Mouse (Mus musculus) stomach, embryonic 16.5 days (tissue): ENCODE results near the gene Popdc2. TPM values are rescaled to one million over a fixed set of nuclear protein-coding genes. Genes with fewer than 3 reads are reported as not detected.

Experiments used
- ATAC-seq: fragments of 200-750 bp; cut with Nextera tagmentation; 2 replicates; pipeline ENCODE4 v1.8.0; 2017; ENCODE audit warnings: moderate number of reproducible peaks, moderate TSS enrichment; ENCODE audit not compliant: insufficient read depth, low FRiP score
- H3K27ac ChIP-seq: fragments of 300-500 bp; sonication (generic); 2 replicates; pipeline ENCODE4 v1.5.1; 2014; ENCODE audit warnings: low read length
- H3K27me3 ChIP-seq: fragments of 300-500 bp; sonication (generic); 2 replicates; pipeline ENCODE4 v1.6.1; 2014; ENCODE audit warnings: low read length, control low read depth, mixed read lengths; ENCODE audit not compliant: control insufficient read depth, insufficient read depth
- H3K36me3 ChIP-seq: fragments of 300-500 bp; sonication (generic); 2 replicates; pipeline ENCODE4 v1.6.1; 2014; ENCODE audit warnings: low read length; ENCODE audit not compliant: control insufficient read depth, insufficient read depth
- H3K4me1 ChIP-seq: fragments of 300-500 bp; sonication (generic); 2 replicates; pipeline ENCODE4 v1.6.1; 2014; ENCODE audit warnings: low read length, control low read depth, mixed read lengths; ENCODE audit not compliant: control insufficient read depth, insufficient read depth
- H3K4me2 ChIP-seq: fragments of 300-500 bp; sonication (generic); 2 replicates; pipeline ENCODE4 v1.6.1; 2014; ENCODE audit warnings: low read depth, low read length, mixed read lengths
- H3K4me3 ChIP-seq: fragments of 300-500 bp; sonication (generic); replicated peaks from 2 replicates; pipeline ENCODE4 v1.5.1; 2014; ENCODE audit warnings: mild to moderate bottlenecking, low read length
- H3K9ac ChIP-seq: fragments of 300-500 bp; sonication (generic); 2 replicates; pipeline ENCODE4 v1.6.1; 2014; ENCODE audit warnings: low read length
- H3K9me3 ChIP-seq: fragments of 300-500 bp; sonication (generic); replicated peaks from 2 replicates; pipeline ENCODE4 v1.6.1; 2016; ENCODE audit warnings: low read length, control low read depth; ENCODE audit not compliant: control insufficient read depth
- WGBS: fragments of 180-500 bp; shearing (Covaris S2); extraction: QIAGEN DNeasy Blood & Tissue Kit; methylation state at CpG from one replicate; pipeline ENCODE4 v1.1.7; 2014; 5-methylcytosine and 5-hydroxymethylcytosine counted together
- polyA plus RNA-seq: library from polyadenylated mRNA; unstranded; fragments of >200 nt; fragmentation: Nextera tagmentation; extraction: Ambion mirVana; gene quantifications from 2 replicates; pipeline ENCODE4 v1.2.1, GENCODE M21; 2015

Popdc2 gene
- polyA plus RNA-seq, 1 experiment from 2014 or later = 12.3 TPM

- WGBS = 84% methylated on average over 6 of the region's 6 CpGs
These were observed 16.6 kb downstream of the Popdc2 start for GRCm38 (mm10) chr16:38378591-38378990.

DNA sequence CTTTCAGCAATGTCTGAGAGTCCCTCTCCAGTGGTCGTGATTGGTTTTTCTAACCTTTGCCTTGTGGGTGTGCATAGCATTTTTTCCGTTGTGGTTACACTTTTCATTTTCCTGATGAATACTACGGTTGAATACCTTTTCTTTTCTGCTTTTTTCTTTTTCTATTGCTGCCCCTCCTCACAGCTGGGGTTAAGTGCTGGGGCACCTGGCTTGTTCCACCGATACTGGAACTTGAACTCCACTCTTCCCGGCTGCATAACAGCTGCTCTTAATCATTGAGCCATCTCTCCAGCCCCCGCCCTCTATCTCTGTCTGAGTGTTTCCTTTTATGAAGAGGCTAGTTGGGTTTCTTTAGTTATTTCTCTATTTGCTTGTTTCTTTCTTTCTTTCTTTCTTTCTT is 17.1 kb downstream of the Popdc2 start:
- ATAC-seq = no peak
- WGBS = 29% methylated on average over 6 of the region's 6 CpGs
- H3K36me3 ChIP-seq = no peaks in the 10 kb centered on the region
- H3K4me1 ChIP-seq = no peaks in the 10 kb centered on the region
- H3K27ac ChIP-seq = no peak overlapping the region
- no peaks in the 10 kb centered on the region for H3K9me3 ChIP-seq
- H3K9ac ChIP-seq = no peak overlapping the region
- no peak overlapping the region for H3K4me3 ChIP-seq
- no peak overlapping the region for H3K4me2 ChIP-seq
- H3K27me3 ChIP-seq = no peaks in the 10 kb centered on the region

More at GRCm38 (mm10) chr16:38378591-38378990, 16.6 kb downstream of the Popdc2 start:
- Histone ChIP-seq H3K9ac (no peak overlapping the region), H3K9me3 (no peaks in the 10 kb centered on the region), H3K4me2 (no peak overlapping the region), H3K36me3 (no peaks in the 10 kb centered on the region), H3K27me3 (no peaks in the 10 kb centered on the region), H3K4me3 (no peak overlapping the region), H3K27ac (no peak overlapping the region), H3K4me1 (no peaks in the 10 kb centered on the region)
- no peak for ATAC-seq

GRCm38 (mm10) chr16:38379493-38379892 is 17.5 kb downstream of the Popdc2 start:
- no peak overlapping the region for H3K4me2 ChIP-seq
- H3K27ac ChIP-seq = no peak overlapping the region
- H3K36me3 ChIP-seq = no peaks in the 10 kb centered on the region
- H3K27me3 ChIP-seq = no peaks in the 10 kb centered on the region
- no peaks in the 10 kb centered on the region for H3K4me1 ChIP-seq
- no peaks in the 10 kb centered on the region for H3K9me3 ChIP-seq
- 44% methylated on average over 3 of the region's 3 CpGs for WGBS
- ATAC-seq = no peak
- no peak overlapping the region for H3K4me3 ChIP-seq
- no peak overlapping the region for H3K9ac ChIP-seq

- ATAC-seq = no peak
- no peaks in the 10 kb centered on the region for H3K36me3 ChIP-seq
- 93% methylated on average over 3 of the region's 3 CpGs for WGBS
- H3K4me1 ChIP-seq = no peaks in the 10 kb centered on the region
- H3K4me2 ChIP-seq = no peak overlapping the region
- no peak overlapping the region for H3K27ac ChIP-seq
- no peak overlapping the region for H3K9ac ChIP-seq
- no peak overlapping the region for H3K4me3 ChIP-seq
- H3K27me3 ChIP-seq = no peaks in the 10 kb centered on the region
- no peaks in the 10 kb centered on the region for H3K9me3 ChIP-seq
These were observed 17.9 kb downstream of the Popdc2 start for GRCm38 (mm10) chr16:38379926-38380325.

GRCm38 (mm10) chr16:38383683-38384082 is 21.7 kb downstream of the Popdc2 start:
- Histone ChIP-seq H3K9ac (no peak overlapping the region), H3K27me3 (no peaks in the 10 kb centered on the region), H3K4me2 (no peak overlapping the region), H3K27ac (no peak overlapping the region), H3K9me3 (no peaks in the 10 kb centered on the region), H3K36me3 (no peaks in the 10 kb centered on the region), H3K4me3 (no peak overlapping the region), H3K4me1 (no peaks in the 10 kb centered on the region)
- 72% methylated on average over 2 of the region's 2 CpGs for WGBS
- ATAC-seq = no peak

DNA sequence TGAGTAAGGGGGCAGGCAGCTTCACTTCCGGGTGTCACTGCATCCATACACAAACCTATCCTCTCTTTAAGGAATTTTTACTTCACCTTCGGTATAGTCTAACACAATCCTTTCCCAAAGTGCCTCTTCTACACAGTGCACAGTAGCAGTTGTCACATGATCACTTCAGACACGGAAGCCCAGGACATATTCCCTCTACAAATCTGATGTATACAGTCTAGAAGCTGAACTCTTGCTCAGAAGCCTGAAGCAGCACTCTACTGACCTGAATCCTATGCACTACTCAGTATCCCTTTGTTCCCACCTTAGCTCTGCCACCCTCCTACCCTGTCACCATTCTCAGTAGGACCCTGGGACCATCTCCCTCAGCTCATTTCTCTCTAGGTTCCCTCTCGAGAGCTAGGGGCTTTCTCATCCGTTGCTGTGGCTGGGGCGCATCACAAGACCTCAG is 23.2 kb downstream of the Popdc2 start:
- no peaks in the 10 kb centered on the region for H3K4me1 ChIP-seq
- WGBS = 84% methylated on average over 6 of the region's 6 CpGs

GRCm38 (mm10) chr16:38385700-38386099 is 23.7 kb downstream of the Popdc2 start:
- Histone ChIP-seq H3K36me3 (no peaks in the 10 kb centered on the region), H3K9ac (no peak overlapping the region), H3K4me2 (no peak overlapping the region), H3K27ac (no peak overlapping the region), H3K4me1 (no peaks in the 10 kb centered on the region), H3K27me3 (no peaks in the 10 kb centered on the region), H3K4me3 (no peak overlapping the region), H3K9me3 (no peaks in the 10 kb centered on the region)
- 93% methylated on average over 4 of the region's 4 CpGs for WGBS
- no peak for ATAC-seq

More for the DNA sequence above, 23.2 kb downstream of the Popdc2 start:
- no peak overlapping the region for H3K27ac ChIP-seq
- no peak overlapping the region for H3K9ac ChIP-seq
- H3K4me3 ChIP-seq = no peak overlapping the region
- H3K27me3 ChIP-seq = no peaks in the 10 kb centered on the region
- H3K4me2 ChIP-seq = no peak overlapping the region
- no peak for ATAC-seq
- H3K9me3 ChIP-seq = no peaks in the 10 kb centered on the region
- no peaks in the 10 kb centered on the region for H3K36me3 ChIP-seq

DNA sequence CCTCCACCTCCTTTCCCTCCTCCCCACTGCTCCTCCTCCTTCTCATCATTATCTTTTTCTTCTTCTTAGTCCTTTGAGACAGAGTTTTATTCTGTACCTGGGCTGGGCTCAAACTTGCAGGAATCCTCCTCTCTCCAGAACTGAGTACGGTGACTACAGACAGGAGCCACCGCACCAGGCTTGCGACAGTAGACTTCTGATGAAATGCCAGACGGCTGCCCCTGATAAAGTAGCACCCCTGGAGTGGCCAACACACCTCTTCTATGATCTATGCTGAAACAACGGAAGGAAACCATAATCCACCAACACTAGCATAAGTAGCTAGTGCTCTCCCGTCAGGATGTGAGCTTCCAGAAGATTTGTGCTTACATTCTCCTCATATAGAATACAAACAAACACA is 25.4 kb downstream of the Popdc2 start:
- no peak overlapping the region for H3K27ac ChIP-seq
- no peak overlapping the region for H3K9ac ChIP-seq
- no peak overlapping the region for H3K4me2 ChIP-seq
- H3K4me1 ChIP-seq = no peaks in the 10 kb centered on the region
- H3K4me3 ChIP-seq = no peak overlapping the region
- no peak for ATAC-seq
- WGBS = 83% methylated on average over 6 of the region's 6 CpGs
- H3K9me3 ChIP-seq = no peaks in the 10 kb centered on the region
- H3K36me3 ChIP-seq = no peaks in the 10 kb centered on the region
- no peaks in the 10 kb centered on the region for H3K27me3 ChIP-seq

GRCm38 (mm10) chr16:38388757-38389156 is 26.7 kb downstream of the Popdc2 start:
- Histone ChIP-seq H3K4me3 (no peak overlapping the region), H3K4me2 (no peak overlapping the region), H3K27me3 (no peaks in the 10 kb centered on the region), H3K4me1 (no peaks in the 10 kb centered on the region), H3K27ac (no peak overlapping the region), H3K9me3 (no peaks in the 10 kb centered on the region), H3K36me3 (no peaks in the 10 kb centered on the region), H3K9ac (no peak overlapping the region)
- no peak for ATAC-seq
- WGBS = 70% methylated on average over 6 of the region's 6 CpGs
